Comparison of ENCODE assay signal across 7 mouse cellular contexts in the genomic region with DNA sequence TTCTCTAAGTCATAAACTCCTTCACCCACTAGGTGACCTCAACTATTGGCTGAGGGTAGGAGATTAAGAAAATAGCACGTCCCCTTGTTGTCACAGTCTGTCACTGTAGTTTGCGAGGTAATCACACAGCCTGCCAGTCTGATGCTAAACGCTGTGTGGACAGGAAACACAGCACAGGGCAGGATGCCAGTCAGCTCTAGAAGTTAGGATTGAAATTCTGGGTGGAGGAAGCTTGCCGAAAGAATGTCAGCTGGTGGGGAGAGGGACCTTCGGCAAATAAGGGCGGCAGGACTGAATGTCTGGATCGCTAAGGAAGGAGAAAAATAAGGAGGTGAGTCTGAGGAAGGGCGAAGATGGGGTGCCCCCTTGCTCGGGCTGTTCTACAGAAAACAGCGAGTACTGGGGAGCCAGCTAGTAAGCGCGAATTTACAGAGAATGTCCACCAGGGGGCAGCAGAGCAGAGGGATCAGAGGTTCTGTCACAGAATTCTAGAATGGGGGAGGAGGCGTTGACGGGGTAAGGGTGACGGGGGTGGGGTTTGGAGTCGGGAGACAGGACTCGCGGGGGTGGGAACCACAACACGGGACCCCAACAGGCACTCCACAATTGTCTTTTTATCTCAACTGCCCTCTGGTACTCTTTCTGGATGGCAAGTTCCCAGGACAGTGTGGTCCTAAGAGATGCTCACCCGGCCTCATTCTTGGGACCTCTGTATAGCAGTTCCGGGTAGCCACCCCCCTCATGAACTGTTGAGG. TPM values are rescaled to one million over a fixed set of nuclear protein-coding genes. Genes with fewer than 3 reads are reported as not detected.
DNase-seq lines count a peak whose midpoint lies in the region; ATAC-seq and TF ChIP-seq lines count a peak whose summit lies in the region.

No protein-coding gene starts in this region.

- H3K36me3 ChIP-seq in intestine, postnatal 0 days (ENCODE audit: control insufficient read depth, insufficient read depth), result no peaks in the 10 kb centered on the region
- no peaks in the 10 kb centered on the region for H3K36me3 ChIP-seq in limb, embryonic 13.5 days

- peak; percentile 87 for TF ChIP-seq CTCF in intestine, postnatal 0 days (IDR thresholded peaks at IDR 0.05; ENCODE audit: low read depth)

- 11% methylated on average over 21 of the region's 21 CpGs for WGBS in intestine, postnatal 0 days
- WGBS in limb, embryonic 13.5 days, result 12% methylated on average over 21 of the region's 21 CpGs

- peak; percentile 80 for ATAC-seq in granulocyte monocyte progenitor cell, adult 5-6 weeks (replicated peaks; ENCODE audit: poor library complexity, severe bottlenecking)
- 0 out of 2 replicates have a peak, but pooled peaks have one; percentile 31 for ATAC-seq in intestine, postnatal 0 days
- ATAC-seq in limb, embryonic 13.5 days (ENCODE audit: low FRiP score, low read depth), result 0 out of 2 replicates have a peak, but pooled peaks have one; percentile 28

- no peaks in the 10 kb centered on the region for H3K27me3 ChIP-seq in intestine, postnatal 0 days (replicated peaks; ENCODE audit: control insufficient read depth, insufficient read depth, low read length)
- H3K27me3 ChIP-seq in limb, embryonic 13.5 days, result peaks cover 16% of the 10 kb centered on the region

- H3K4me3 ChIP-seq in intestine, postnatal 0 days (ENCODE audit: low read depth, low read length), result peak overlapping the region; percentile 11; the same call in 1 of the 2 replicates
- H3K4me3 ChIP-seq in limb, embryonic 13.5 days, result peak overlapping the region; percentile 33

- no peak overlapping the region for H3K9ac ChIP-seq in intestine, postnatal 0 days (ENCODE audit: low read depth, low read length)
- H3K9ac ChIP-seq in limb, embryonic 13.5 days, result no peak overlapping the region

- peak overlapping the region; percentile 45 for H3K4me2 ChIP-seq in intestine, postnatal 0 days (replicated peaks; ENCODE audit: low read depth)
- peak overlapping the region; percentile 60 for H3K4me2 ChIP-seq in limb, embryonic 13.5 days (replicated peaks)

- no peaks in the 10 kb centered on the region for H3K4me1 ChIP-seq in intestine, postnatal 0 days (replicated peaks; ENCODE audit: control insufficient read depth, insufficient read depth, low read length)
- H3K4me1 ChIP-seq in limb, embryonic 13.5 days, result peaks cover 7% of the 10 kb centered on the region

- H3K9me3 ChIP-seq in intestine, postnatal 0 days (ENCODE audit: control insufficient read depth), result no peaks in the 10 kb centered on the region
- no peaks in the 10 kb centered on the region for H3K9me3 ChIP-seq in limb, embryonic 13.5 days

- no peak overlapping the region for H3K27ac ChIP-seq in intestine, postnatal 0 days (ENCODE audit: low read depth, low read length)
- H3K27ac ChIP-seq in limb, embryonic 13.5 days, result no peak overlapping the region

- DNase-seq in adrenal gland, adult 8-10 months, result peak; percentile 42
- DNase-seq in embryo, embryonic 11.5 days (ENCODE audit: low read depth, low spot score), result peak; percentile 56
- peak; percentile 10 to 35 for DNase-seq in monocyte, adult 2 months (ENCODE audit: low read depth in 1 of 2, low spot score in 2 of 2)
- peak; percentile 38 to 72 for DNase-seq in spleen, postnatal 14 days (ENCODE audit: low spot score in 2 of 2)

RNA-seq across cellular contexts. Expression of a gene that starts 33.3 kb away (rescaled TPM):
- 1 to 10 TPM; 2.4 to 4.2 (median 3.7) TPM for total RNA-seq in adrenal gland, adult 8-10 months (2022)
- total RNA-seq in granulocyte monocyte progenitor cell, adult 5-6 weeks (2014; fragmentation: Nextera tagmentation), result 1.1 TPM in 1 of 2 replicates, not detected in the other
- 0.34 and 0.62 TPM in 2 replicates for total RNA-seq in granulocyte monocyte progenitor cell, adult 5-6 weeks (2017)
- 1.6 and 1.9 TPM in 2 replicates for polyA plus RNA-seq in intestine, postnatal 0 days (2015; fragmentation: Nextera tagmentation; extraction: Ambion mirVana)
- polyA plus RNA-seq in limb, embryonic 13.5 days (2015; fragmentation: Nextera tagmentation; extraction: Ambion mirVana), result 0.19 and 0.24 TPM in 2 replicates

RNA-seq across cellular contexts. Expression of a gene that starts 43.3 kb away (rescaled TPM):
- total RNA-seq in adrenal gland, adult 8-10 months (2022), result 100 to 1,000 TPM; 137 to 213 (median 176) TPM
- total RNA-seq in granulocyte monocyte progenitor cell, adult 5-6 weeks (2014; fragmentation: Nextera tagmentation), result 440 and 513 TPM in 2 replicates
- total RNA-seq in granulocyte monocyte progenitor cell, adult 5-6 weeks (2017), result 599 and 620 TPM in 2 replicates
- polyA plus RNA-seq in intestine, postnatal 0 days (2015; fragmentation: Nextera tagmentation; extraction: Ambion mirVana), result 191 and 196 TPM in 2 replicates
- polyA plus RNA-seq in limb, embryonic 13.5 days (2015; fragmentation: Nextera tagmentation; extraction: Ambion mirVana), result 561 and 579 TPM in 2 replicates

RNA-seq across cellular contexts. Expression of a gene that starts 54.8 kb away (rescaled TPM):
- 10 to 100 TPM; 24.9 to 32.9 (median 26.9) TPM for total RNA-seq in adrenal gland, adult 8-10 months (2022)
- total RNA-seq in granulocyte monocyte progenitor cell, adult 5-6 weeks (2014; fragmentation: Nextera tagmentation), result 7.5 and 23.0 TPM in 2 replicates
- 10.9 and 12.6 TPM in 2 replicates for total RNA-seq in granulocyte monocyte progenitor cell, adult 5-6 weeks (2017)
- polyA plus RNA-seq in intestine, postnatal 0 days (2015; fragmentation: Nextera tagmentation; extraction: Ambion mirVana), result 8.7 and 12.3 TPM in 2 replicates
- polyA plus RNA-seq in limb, embryonic 13.5 days (2015; fragmentation: Nextera tagmentation; extraction: Ambion mirVana), result 28.0 and 30.5 TPM in 2 replicates

Comparison
In these comparisons a context has a peak if more than half of its experiments do, and no peak if none do; other contexts are left out.
1. ATAC-seq: peak in every context shown above with its lines; median percentile 80 in granulocyte monocyte progenitor cell, adult 5-6 weeks; 31 in intestine, postnatal 0 days; 28 in limb, embryonic 13.5 days.